Mouse (Mus musculus): Measurements from ENCODE around the gene Fam20b. TPM values are rescaled to one million over a fixed set of nuclear protein-coding genes. Genes with fewer than 3 reads are reported as not detected.

The Fam20b gene
- polyA plus RNA-seq, 1 experiment = 48.8 TPM

- Histone ChIP-seq H3K4me3 (replicated peaks; ENCODE audit: insufficient read depth, low read depth, low read length) (no peak overlapping the region), H3K27ac (ENCODE audit: insufficient read depth, low read length) (no peak overlapping the region), H3K4me1 (ENCODE audit: control insufficient read depth, insufficient read depth, low read length) (peaks cover 14% of the 10 kb centered on the region), H3K27me3 (ENCODE audit: control insufficient read depth, insufficient read depth, low read length) (no peaks in the 10 kb centered on the region)
- DNase-seq = no peak
- TF ChIP-seq CTCF (IDR thresholded peaks at IDR 0.05; ENCODE audit: borderline replicate concordance, insufficient read depth, low read depth, low read length) = no peak
- TF ChIP-seq POLR2A (IDR thresholded peaks at IDR 0.05; ENCODE audit: borderline replicate concordance, insufficient read depth, low read length) = no peak
- WGBS = 54% methylated on average over 6 of the region's 6 CpGs
These were observed 66.6 kb downstream of the Fam20b start for GRCm38 (mm10) chr1:156652189-156652822.

DNA sequence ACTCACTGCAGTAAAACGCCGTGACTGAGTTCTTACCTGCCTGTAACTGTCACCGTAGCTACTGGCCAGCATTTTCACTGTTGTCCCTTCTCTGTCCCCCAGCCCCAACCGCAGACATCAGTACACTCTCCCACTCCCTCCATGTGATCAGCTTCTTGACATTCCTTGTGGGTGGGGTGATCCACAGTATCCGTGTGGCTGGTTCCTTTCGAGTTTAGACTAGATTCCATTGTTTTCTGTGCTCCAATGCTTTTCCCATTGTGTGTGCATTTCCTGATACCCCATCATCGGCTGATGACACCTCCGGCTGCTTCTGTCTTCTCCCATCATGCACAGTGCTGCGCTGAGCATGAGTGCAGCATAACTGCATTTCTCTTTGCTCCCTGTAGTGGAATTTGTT, 68.3 kb downstream of the Fam20b start:
- Histone ChIP-seq H3K4me1 (ENCODE audit: control insufficient read depth, insufficient read depth, low read length) (peaks cover 19% of the 10 kb centered on the region), H3K27ac (ENCODE audit: insufficient read depth, low read length) (no peak overlapping the region), H3K4me3 (replicated peaks; ENCODE audit: insufficient read depth, low read depth, low read length) (no peak overlapping the region), H3K27me3 (ENCODE audit: control insufficient read depth, insufficient read depth, low read length) (no peaks in the 10 kb centered on the region)
- TF ChIP-seq POLR2A (IDR thresholded peaks at IDR 0.05; ENCODE audit: borderline replicate concordance, insufficient read depth, low read length) (no peak), CTCF (IDR thresholded peaks at IDR 0.05; ENCODE audit: borderline replicate concordance, insufficient read depth, low read depth, low read length) (no peak)
- no peak for DNase-seq
- WGBS = 76% methylated on average over 9 of the region's 9 CpGs

- Histone ChIP-seq H3K27ac (ENCODE audit: insufficient read depth, low read length) (no peak overlapping the region), H3K27me3 (ENCODE audit: control insufficient read depth, insufficient read depth, low read length) (no peaks in the 10 kb centered on the region), H3K4me3 (replicated peaks; ENCODE audit: insufficient read depth, low read depth, low read length) (no peak overlapping the region), H3K4me1 (ENCODE audit: control insufficient read depth, insufficient read depth, low read length) (peaks cover 19% of the 10 kb centered on the region)
- no peak for DNase-seq
- 32% methylated on average over 2 of the region's 2 CpGs for WGBS
- TF ChIP-seq POLR2A (IDR thresholded peaks at IDR 0.05; ENCODE audit: borderline replicate concordance, insufficient read depth, low read length) = no peak
- no peak for TF ChIP-seq CTCF (IDR thresholded peaks at IDR 0.05; ENCODE audit: borderline replicate concordance, insufficient read depth, low read depth, low read length)
These were observed 70.2 kb downstream of the Fam20b start for GRCm38 (mm10) chr1:156648705-156649104.

DNA sequence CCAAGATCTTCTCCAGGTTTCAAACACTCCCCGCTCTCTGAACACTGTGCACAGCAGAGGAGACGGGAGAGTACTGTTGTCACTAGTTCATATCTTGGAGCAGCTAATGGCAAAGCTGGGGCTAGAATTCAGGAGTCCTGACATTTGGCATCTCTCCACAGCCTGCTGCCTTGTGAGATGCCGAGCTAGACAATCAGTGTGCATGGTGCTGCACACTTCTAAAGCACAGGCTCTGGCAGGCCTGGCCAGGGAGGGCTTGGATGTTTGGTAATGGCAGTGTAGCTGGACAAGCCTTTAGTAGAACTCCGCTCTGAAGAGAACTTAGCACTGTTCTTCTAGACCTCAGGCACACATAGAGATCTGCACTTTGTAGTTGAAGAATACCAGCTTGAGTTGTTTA, 72.9 kb downstream of the Fam20b start:
- Histone ChIP-seq H3K27ac (ENCODE audit: insufficient read depth, low read length) (peak overlapping the region; percentile 73; the same call in 1 of the 2 replicates), H3K27me3 (ENCODE audit: control insufficient read depth, insufficient read depth, low read length) (no peaks in the 10 kb centered on the region), H3K4me1 (ENCODE audit: control insufficient read depth, insufficient read depth, low read length) (peaks cover 19% of the 10 kb centered on the region), H3K4me3 (replicated peaks; ENCODE audit: insufficient read depth, low read depth, low read length) (no peak overlapping the region)
- WGBS = 57% methylated on average over 4 of the region's 4 CpGs
- TF ChIP-seq POLR2A (IDR thresholded peaks at IDR 0.05; ENCODE audit: borderline replicate concordance, insufficient read depth, low read length) (no peak), CTCF (IDR thresholded peaks at IDR 0.05; ENCODE audit: borderline replicate concordance, insufficient read depth, low read depth, low read length) (no peak)
- peak; percentile 53 to 69 for DNase-seq

DNA sequence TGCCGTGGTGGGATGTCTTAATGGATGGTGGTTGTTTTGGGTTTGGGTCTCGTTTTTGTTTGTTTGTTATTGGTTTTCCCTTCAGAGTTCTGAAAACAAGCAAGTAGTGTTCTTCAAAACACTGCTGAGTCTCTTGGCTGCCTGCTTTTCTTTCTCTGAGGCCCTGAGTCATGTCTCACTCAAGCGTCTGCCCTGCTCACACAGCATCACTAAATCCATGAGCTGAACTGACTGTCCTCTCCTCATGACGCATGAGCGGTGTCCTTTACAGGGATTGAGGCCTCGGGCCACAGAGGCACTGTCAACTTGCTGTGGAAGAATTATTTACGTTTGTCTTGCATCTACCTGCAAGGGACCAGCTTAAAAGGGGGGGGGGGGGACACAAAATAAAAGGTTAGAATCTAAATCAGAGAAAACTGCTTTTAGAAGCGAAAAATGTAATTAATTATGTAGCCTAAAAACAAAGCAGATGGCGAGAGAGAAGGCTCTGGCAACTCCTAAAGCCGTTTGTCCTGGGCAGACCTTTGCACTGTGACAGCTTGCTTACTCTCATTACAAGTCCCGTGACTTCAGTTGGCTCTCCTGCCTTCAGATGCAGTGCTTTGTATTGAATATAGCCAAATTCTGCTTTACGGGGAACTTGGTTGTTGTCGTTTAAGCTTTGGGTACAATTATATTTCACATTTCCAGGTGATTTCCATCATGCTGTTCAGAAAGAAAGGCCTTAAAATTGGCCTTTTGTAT, 73.9 kb downstream of the Fam20b start:
- Histone ChIP-seq H3K27ac (ENCODE audit: insufficient read depth, low read length) (peak overlapping the region; percentile 73), H3K27me3 (ENCODE audit: control insufficient read depth, insufficient read depth, low read length) (no peaks in the 10 kb centered on the region), H3K4me1 (ENCODE audit: control insufficient read depth, insufficient read depth, low read length) (peaks cover 25% of the 10 kb centered on the region), H3K4me3 (replicated peaks; ENCODE audit: insufficient read depth, low read depth, low read length) (no peak overlapping the region)
- 17% methylated on average over 13 of the region's 13 CpGs for WGBS
- DNase-seq = peak; percentile 64 to 82
- TF ChIP-seq CTCF (IDR thresholded peaks at IDR 0.05; ENCODE audit: borderline replicate concordance, insufficient read depth, low read depth, low read length) (no peak), POLR2A (IDR thresholded peaks at IDR 0.05; ENCODE audit: borderline replicate concordance, insufficient read depth, low read length) (no peak)

DNA sequence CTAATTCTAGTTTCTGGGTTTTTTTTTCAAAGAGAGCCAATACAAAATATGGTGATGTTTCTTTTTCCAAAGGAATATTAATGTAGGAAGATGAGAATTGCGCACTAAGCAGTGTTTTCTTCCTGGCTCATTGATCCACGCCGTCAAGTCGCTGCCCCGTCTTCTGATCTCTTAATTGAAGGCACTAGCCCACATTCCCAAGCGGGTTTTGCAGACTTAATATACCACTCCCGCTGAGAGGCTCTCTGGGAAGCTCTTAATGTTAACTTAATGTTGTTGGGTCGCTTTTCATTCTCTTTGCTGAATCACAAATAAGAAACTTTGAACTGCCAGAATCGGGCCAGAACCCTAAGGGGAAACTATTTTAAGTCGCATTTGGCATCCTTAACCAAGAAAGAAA, 74.8 kb downstream of the Fam20b start:
- 72% methylated on average over 10 of the region's 10 CpGs for WGBS
- no peak for DNase-seq
- H3K4me1 ChIP-seq (ENCODE audit: control insufficient read depth, insufficient read depth, low read length) = peaks cover 25% of the 10 kb centered on the region
- H3K4me3 ChIP-seq (replicated peaks; ENCODE audit: insufficient read depth, low read depth, low read length) = no peak overlapping the region
- peak overlapping the region; percentile 73; the same call in 1 of the 2 replicates for H3K27ac ChIP-seq (ENCODE audit: insufficient read depth, low read length)
- no peaks in the 10 kb centered on the region for H3K27me3 ChIP-seq (ENCODE audit: control insufficient read depth, insufficient read depth, low read length)
- TF ChIP-seq POLR2A (IDR thresholded peaks at IDR 0.05; ENCODE audit: borderline replicate concordance, insufficient read depth, low read length) (no peak), CTCF (IDR thresholded peaks at IDR 0.05; ENCODE audit: borderline replicate concordance, insufficient read depth, low read depth, low read length) (no peak)

GRCm38 (mm10) chr1:156642813-156643212, 76.1 kb downstream of the Fam20b start:
- H3K27ac ChIP-seq (ENCODE audit: insufficient read depth, low read length) = no peak overlapping the region
- peaks cover 25% of the 10 kb centered on the region for H3K4me1 ChIP-seq (ENCODE audit: control insufficient read depth, insufficient read depth, low read length)
- TF ChIP-seq CTCF (IDR thresholded peaks at IDR 0.05; ENCODE audit: borderline replicate concordance, insufficient read depth, low read depth, low read length) (no peak), POLR2A (IDR thresholded peaks at IDR 0.05; ENCODE audit: borderline replicate concordance, insufficient read depth, low read length) (no peak)
- WGBS = 77% methylated on average over 12 of the region's 12 CpGs
- H3K27me3 ChIP-seq (ENCODE audit: control insufficient read depth, insufficient read depth, low read length) = no peaks in the 10 kb centered on the region
- DNase-seq = no peak
- no peak overlapping the region for H3K4me3 ChIP-seq (replicated peaks; ENCODE audit: insufficient read depth, low read depth, low read length)

DNA sequence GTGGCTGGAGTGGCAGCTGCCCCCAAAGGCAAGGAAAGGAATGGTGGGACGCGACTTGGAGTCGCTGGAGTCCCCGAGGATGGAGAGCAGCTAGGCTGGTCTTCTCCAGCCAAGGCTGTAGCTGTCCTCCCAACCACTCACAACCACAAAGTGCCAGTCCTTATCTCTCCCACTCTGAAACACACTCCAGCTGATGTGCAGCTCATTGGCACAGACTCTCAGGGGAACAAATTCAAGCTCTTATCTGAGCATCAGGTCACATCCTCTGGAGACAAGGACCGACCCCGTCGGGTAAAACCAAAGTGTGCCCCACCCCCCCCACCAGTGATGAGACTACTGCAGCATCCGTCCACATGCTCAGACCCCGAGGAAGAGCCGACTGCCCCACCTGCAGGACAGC, 77.1 kb downstream of the Fam20b start:
- no peak overlapping the region for H3K4me3 ChIP-seq (replicated peaks; ENCODE audit: insufficient read depth, low read depth, low read length)
- TF ChIP-seq CTCF (IDR thresholded peaks at IDR 0.05; ENCODE audit: borderline replicate concordance, insufficient read depth, low read depth, low read length) (no peak), POLR2A (IDR thresholded peaks at IDR 0.05; ENCODE audit: borderline replicate concordance, insufficient read depth, low read length) (no peak)
- no peak for DNase-seq
- H3K27me3 ChIP-seq (ENCODE audit: control insufficient read depth, insufficient read depth, low read length) = no peaks in the 10 kb centered on the region
- 81% methylated on average over 10 of the region's 10 CpGs for WGBS
- H3K27ac ChIP-seq (ENCODE audit: insufficient read depth, low read length) = no peak overlapping the region
- H3K4me1 ChIP-seq (ENCODE audit: control insufficient read depth, insufficient read depth, low read length) = peaks cover 21% of the 10 kb centered on the region

Measured in cerebellum, adult 2 months (tissue).